Mouse (Mus musculus) gonadal fat pad, adult 2 months (tissue): Measurements from ENCODE around the gene Irak3. TPM values are rescaled to one million over a fixed set of nuclear protein-coding genes. Genes with fewer than 3 reads are reported as not detected.
A peak's percentile ranks its signal among the peaks of the same experiment; 100 is the strongest.
"Not testable (repeated sequence)": the region's sequence is repeated elsewhere in the genome, so short reads cannot be mapped to it uniquely, and the experiment has no call there.

Experiments used
- DNase-seq: peaks from one replicate; pipeline ENCODE4 v3.0.0-alpha.2; 2012; ENCODE audit warnings: low read depth
- polyA plus RNA-seq: library from polyadenylated mRNA; depleted of rRNA; stranded (reverse); fragments of >200 nt; gene quantifications from 2 replicates; pipeline ENCODE4 v1.2.3, GENCODE M21; 2012

Irak3 gene
- polyA plus RNA-seq, 1 experiment: 5.4 TPM

DNA sequence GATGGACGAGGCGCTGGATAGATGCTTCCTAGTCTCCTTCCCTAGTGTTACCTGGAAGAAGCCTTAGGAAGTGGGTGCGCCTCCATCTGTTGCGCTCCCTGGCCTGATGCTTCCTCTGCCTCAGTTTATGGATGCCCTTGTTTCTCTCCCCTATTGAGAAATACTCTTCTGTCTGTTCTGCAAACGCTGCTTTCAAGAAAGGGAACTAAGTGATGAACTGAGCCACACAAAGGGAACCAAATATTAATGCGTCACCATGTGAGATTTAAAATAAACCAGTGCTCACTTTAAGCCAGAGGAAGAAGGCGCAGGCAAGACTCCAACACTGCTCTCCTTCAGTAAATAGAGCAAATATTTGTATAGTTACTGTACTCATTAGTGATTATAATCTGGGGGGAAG is 38.4 kb downstream of the Irak3 start:
- no peak for DNase-seq

DNA sequence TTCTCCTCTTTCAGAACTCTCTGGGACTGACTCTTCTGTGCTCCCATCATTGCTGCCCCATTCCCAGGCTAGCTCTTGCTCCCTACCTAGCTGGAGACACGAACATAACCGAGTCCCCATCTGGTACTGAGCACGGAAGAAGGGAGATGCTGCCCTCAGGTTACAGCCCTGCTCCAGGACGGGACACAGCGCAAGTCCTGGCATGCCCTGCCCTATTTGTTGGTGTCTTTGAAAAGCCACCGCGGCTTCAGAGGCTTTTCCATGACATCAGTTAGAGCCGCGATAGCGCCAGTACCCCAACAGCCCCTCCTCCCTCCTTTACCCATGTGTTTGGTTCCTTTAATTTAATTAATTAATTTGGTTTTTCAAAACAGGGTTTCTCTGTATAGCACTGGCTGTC is 39.1 kb downstream of the Irak3 start:
- DNase-seq: no peak

DNA sequence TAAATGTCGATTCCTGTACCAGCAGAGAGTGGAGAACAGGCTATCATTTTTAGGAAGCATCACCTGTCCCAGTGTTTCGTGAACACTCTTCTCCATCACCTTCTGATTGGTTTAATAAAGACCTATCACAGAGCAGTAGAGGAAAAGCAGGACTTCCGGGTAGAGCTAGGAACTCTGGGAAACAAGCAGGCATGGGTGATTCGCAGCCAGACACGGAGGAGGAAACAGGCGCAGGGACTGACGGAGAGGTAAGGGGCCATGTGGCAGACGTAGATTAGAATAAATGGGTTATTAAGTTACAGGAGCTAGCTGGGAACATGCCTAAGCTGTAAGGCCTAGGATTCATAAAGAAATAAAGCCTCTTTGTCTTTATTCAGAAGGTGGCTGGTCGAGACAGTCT is 41.4 kb downstream of the Irak3 start:
- DNase-seq: no peak

DNA sequence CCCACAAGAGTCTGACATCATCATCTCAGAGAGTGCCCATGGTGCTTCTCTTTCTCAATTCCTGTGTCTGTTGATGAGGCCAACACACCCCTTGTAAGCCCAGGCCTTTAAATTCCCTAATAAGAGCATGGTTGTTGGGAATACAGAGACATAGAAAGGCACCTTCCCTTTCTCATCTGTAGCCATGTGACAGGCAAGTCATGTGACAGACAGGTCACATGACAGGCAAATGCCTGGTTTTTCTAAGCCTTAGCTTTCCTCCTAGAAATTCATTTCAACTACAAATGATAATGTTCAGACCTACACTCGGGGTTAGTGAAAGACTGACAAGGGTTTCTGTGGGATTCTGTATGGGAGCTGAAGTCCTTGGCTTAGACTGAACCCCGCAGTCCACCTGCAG is 48.0 kb downstream of the Irak3 start:
- no peak for DNase-seq

DNA sequence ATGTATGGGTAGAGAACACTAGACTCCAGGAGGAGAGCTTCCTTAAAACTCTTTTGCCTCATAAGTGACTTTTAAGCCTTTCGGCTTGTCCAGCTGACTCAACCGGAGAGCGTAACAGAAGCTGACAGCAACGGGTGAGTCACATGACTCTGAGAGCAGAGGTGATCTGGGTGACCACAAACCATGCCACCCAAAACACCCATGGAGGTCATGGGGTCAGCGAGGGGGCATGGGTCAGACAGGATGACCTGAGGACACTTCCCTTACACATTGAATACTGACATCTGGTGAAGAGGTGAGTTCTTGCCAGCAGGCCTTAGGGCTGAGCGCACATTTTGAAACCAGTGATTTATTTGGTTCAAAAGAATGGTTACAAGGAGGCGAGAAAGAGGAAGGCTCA is 50.3 kb downstream of the Irak3 start:
- no peak for DNase-seq

DNA sequence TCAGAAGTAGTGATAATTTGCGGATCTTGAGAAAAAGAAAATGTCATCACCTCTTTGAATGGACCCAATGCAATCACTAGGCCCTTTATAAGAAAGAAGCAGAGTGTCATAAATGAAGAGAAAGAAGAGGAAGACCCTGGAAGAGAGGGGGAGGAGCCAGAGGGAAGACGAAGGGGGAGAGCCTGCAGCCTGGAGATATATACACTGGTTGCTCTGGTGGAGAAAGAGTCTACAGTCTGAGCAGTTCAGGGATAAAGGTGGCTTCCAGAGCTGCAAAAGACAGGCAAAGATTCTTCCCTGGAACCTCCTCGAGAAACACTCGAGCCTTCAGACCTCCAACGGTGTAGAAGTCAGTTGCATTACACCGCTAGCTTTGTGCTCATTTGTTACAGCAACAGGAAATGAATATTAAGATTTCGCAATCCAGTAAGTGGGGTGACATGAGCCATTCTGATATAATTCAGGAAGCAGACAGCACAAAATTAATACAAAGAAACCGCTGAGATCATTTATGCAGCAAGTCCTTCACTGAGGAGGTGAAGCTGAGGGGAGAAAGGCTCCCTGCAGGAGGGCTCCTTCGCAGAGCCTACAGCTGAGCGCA is 60.9 kb downstream of the Irak3 start:
- DNase-seq: no peak

DNA sequence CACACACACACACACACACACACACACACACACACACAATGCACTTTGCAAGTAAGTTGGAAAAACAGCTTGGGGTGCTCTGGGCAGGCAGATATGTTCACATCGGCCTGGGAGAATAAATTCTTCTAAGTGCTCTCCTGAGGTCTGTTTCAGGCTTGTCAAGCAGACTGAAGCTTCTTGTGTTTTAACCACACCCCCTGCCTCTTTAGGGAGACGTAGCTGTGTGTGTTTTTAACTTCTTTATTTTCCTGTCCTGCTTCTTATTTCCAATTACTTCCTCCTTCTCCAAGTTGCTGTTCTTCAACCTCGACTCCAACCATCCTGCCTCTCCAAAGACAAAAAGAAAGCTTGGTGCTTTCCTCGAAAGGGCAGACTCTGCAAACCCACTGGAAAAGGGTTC is 61.7 kb downstream of the Irak3 start:
- DNase-seq: no peak

DNA sequence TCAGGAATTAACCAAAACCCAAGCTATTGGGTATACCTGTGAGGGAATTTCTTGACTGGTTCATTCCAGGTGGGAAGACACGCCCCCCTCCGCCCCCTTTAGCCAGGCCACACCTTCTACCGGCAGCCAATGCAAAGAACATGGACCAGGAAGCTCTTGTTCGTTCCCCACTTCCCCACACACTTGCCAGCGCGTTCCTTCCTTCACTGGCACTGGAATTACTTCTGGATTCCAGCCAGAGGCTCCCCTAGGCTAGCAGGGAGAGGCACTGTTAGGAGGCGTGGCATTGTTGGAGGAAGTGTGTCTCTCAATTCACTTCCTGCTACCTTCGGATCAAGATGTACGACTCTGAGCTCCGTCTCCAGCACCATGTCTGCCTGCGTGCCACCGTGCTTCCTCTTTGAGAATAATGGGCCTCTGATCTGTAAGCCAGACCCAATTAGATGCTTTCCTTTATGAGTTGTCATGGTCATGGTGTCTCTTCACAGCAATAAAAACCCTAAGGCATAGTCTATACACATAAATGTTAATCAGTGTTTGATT is 65.8 kb downstream of the Irak3 start:
- DNase-seq: no peak

DNA sequence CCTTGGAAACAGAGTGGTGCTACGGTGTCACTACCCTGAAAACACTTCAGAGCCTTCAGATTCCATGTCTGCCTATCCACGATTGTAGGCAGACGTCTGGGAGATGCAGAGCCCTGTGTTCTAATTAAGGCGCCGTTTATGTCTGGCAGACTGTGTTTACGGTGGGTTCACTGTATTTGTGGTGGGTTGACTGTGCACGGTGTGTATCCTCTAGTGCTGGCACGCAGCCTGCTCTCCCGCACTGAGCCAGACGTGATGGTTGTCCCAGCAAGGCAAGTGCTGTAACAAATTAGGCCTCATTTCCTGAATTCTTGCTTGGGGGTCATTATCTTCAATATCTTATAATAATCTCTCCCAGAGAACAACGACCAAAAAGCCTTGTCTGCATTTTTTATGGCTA is 68.2 kb downstream of the Irak3 start:
- DNase-seq: no peak

DNA sequence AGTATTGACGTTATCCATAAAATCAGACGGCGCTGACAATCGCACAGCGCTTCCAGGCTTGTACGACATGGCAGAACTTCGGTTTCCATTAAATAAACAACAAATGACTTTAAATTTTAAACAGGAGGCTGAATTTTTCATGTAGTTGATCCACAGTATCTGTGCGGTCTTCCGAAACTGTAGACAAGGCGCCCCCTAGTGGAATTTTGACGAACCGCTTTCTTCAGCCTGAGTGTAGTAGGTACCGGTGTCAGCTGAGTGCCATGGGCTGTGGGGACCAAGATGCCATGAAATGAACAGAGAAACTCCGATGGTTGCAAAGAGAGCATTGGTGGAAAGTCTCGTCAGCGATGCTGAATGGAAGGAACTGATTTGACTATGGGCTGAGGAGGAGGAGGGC is 71.3 kb downstream of the Irak3 start:
- no peak for DNase-seq

DNA sequence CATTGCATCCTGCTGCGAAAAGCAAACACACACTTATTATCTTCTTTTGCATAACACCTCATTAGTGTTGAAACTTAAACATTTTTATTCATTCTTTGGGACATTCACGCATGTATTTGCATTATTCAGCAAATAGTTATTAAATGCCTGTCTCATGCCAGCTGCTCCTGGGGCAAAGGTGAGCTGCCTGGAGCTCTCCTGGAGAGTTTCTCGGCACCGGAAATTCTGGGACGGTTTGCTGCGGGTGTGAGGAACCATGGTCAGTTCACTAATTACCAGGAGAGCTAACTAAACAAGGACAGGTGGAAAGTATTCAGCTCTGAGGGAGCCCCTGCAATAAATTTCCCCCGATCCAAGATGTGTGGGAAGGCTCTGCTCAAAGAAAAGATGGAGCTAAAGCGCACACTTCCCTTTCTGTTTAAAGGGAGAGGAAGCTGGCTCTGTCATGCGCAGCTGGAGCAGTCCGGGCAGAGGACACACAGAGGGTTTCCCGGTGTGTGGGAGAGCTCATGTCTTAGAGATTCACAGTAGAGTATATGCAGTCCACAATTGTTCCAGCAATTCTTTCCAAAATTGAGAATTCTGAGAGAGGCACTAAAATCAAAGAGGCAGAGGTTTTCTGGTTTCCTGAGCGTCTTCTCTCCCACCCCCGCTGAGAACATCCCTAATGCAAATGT is 73.2 kb downstream of the Irak3 start:
- DNase-seq: no peak

DNA sequence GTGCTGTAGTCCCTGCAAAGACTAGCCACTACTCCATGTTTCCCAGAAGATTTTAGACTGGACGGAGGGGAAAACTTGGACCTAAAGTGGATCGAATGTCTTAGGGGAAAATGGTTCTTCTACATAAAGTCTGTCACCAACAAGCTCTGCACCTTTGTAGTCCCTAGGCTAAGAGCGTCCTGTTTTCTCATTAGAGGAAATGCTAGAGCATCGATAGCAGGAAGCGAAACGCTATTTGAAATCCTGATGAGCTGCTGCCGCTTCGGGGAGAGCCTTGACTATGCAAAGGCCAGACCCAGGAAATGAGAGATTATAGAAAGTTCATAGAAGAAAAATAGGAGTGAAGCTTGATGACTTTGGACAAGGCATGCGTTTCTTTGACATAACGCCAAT is 76.5 kb downstream of the Irak3 start:
- no peak for DNase-seq

DNA sequence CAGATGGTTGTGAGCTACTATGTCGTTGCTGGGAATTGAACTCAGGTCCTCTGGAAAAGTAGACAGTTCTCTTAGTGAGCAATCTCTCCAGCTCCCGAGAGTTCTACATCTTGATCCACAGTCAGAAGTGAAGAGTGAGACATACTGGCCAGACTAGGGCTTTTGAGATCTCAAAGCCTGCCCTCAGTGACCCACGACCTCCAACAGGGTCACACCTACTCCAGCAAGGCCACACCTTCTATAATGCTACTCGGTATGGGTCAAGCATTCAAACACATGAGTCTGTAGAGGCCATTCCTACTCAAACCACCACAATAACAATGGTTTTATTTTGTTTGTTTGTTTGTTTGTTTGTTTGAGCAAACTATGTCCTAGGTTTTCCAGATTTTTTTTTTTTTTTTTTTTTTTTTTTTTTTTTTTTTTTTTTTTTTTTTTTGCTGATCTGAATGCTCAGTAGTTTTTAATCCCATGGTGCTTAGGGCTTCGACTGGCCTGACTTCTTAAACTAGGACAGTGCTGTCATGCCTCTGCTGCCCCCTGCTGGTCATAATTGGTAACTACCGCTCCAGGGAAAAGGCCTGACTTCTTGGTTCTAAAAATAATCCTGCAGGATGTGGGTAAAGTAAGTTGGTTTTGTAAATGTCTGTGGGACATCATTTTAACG is 77.0 kb downstream of the Irak3 start:
- DNase-seq: peak; percentile 20

DNA sequence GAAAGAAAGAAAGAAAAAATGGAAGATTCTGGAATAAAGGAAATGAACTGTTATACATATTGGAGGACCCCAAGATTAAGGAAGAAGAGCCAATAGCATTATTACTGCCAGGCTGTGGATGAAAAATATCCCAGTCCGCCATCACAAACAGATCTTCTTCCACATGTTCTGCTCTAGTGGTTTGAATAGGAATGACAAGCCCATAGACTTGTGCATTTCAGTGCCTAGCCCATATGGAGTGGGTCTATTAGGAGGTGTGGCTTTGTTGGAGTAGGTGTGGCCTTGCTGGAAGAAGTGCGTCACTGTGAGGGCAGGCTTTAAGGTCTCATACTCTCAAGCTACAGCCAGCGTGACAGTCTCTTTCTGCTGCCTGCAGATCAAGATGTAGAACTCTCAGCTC is 78.2 kb downstream of the Irak3 start:
- DNase-seq: no peak

DNA sequence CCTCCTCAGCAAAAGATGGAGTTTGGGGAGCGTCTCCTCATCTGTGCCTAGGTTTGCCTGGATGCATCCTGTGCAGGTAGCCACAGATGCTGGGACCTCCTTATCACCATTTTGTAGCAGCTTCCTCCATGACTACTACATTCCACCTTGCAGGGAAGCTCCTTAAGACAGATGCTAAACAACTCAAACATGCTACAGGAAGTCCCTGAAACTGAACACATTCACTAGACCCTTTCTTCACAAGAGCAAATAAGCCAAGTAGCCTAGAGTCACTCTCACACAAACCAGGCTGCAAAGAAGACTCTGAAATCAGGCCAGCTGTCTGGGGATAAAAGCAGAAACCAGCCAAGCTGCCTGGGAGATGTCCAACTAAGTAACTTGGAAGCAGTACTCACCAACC is 86.7 kb downstream of the Irak3 start:
- DNase-seq: no peak

DNA sequence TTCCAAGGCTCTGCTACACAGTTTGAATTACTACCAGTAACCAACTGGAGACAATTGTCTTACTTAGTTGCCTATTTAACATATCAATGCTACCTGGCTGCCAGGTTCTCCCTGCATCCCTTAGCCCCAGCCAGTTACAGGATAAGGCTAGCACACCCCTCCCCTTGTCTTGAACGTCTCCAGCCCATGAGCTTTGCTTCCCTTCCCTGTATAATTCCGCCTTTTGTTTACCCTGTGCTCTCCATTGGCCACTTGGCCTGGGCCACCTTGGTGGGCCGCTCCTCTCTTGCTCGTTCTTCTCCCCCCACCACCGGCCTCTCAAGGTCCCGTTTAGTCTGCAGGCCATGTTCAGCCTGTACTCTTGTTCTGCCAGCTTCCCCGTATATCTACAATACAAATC is 87.4 kb downstream of the Irak3 start:
- DNase-seq: no peak

DNA sequence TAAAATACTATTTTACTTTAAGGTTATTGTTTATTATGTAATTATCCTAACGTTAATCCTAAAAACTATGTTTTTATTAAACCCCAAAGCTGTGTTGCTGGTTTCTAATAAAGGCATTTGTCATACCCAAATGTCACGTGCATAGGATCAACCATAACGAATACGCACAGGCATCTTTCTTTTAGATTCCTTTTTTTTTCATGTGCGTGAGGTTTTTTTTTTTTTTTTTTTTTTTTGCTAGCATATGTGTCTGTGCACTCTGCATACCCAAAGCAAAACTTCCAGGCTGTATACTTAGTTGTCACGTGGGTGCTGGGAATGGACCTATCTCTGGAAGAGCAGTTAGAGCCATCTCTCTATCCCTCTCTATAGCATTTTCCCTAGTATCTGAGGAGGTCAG is 88.0 kb downstream of the Irak3 start:
- no peak for DNase-seq

DNA sequence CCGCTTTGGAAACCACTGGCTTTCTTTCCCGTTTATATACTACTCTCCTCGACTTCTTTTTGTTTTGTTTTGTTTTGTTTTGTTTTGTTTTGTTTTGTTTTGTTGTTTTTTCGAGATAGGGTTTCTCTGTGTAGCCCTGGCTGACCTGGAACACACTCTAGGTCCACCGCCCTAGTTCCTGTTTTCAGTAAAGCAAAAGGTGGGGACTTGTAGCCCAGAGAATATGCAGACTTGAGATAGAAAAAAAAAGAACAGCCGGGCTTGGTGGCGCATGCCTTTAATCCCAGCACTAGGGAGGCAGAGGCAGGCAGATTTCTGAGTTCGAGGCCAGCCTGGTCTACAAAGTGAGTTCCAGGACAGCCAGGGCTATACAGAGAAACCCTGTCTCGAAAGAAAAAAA is 88.4 kb downstream of the Irak3 start:
- not testable (repeated sequence) for DNase-seq

DNA sequence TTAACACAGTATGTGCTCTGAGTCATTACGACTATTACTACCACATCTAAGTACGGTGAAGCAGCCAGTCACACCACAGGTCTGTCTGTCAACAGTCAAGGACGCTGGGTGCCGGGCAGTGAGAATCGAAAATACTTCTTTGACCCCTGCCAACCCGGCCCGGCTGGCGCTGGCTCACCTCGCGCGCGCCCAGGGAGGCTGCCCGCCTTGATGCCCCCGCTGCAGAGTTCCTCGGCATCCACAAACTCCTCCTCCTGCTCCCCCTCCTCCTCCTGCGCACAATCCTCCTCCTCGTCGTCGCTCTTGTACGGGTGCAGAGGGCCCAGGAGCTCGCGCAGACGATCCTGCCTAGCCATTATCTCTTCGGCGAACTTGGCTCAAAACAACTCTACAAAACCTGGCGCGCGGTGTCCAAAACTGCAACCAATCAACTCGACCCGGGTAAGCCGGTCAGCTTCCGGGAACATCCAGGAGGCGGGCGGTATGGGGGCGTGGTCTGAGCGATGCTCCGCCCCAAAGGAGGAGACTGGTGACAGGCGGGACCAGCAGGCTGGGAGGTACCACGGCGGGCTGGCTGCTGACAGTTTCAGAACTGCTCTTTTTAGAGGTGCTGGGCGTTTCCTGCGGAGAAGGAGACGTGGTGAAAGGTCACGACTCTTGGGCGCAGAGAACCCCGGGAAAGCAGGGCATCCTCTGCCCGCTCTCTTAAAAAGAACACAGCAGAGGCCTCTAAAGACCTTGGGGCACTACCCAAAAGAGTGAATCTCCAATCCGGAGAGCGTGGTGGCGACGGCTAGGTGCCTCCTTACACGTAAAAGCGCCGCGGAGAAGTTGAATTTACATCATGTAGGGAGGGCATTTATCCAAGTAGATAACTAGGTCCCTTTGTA is 89.2 kb downstream of the Irak3 start, which contains the start of gene Helb:
Gene Helb, minus strand, starts transcription at position 481 of the 890 bp plus-strand sequence.
- DNase-seq: peak; percentile 68

DNA sequence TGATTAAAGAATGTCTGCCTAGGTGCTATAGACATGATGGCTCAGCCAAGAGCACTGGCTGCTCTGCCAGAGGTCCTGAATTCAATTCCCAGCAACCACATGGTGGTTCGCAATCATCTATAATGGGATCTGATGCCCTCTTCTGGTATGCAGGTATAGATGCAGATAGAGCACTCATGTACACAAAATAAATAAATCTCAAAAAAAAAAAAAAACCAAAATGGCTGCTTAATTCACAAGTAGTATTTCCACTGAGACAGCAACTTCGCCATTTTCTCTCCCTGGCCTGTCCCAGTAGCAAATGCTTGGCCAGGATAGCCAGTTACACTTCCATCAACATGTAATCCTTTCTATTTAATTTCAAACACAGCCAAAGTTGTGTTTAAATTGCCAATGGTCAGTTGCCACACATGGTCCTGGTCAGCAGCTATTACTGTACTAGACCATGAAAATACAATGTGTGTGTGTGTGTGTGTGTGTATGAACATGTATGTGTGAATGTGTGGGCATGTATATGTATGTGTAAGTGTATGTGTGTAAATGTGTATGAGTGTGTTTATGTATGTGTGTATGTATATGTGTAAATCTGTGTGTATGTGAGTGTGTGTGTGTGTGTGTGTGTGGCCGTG is 90.1 kb downstream of the Irak3 start:
- DNase-seq: no peak

DNA sequence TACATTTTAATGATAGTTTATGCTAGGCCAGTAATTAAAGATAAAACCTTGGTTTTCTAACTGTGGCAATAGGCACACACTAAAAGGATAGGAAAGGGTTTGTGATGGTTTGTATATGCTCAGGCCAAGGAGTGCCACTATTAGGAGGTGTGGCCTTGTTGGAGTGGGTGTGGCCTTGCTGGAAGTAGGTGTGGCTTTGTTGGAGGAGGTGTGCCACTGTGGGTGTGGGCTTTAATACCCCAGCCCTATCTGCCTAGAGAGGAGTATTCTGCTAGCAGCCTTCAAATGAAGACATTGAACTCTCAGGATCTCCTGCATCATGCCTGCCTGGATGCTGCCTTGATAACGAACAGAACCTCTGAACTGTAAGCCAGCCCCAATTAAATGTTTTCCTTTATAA is 101.1 kb downstream of the Irak3 start:
- DNase-seq: no peak

DNA sequence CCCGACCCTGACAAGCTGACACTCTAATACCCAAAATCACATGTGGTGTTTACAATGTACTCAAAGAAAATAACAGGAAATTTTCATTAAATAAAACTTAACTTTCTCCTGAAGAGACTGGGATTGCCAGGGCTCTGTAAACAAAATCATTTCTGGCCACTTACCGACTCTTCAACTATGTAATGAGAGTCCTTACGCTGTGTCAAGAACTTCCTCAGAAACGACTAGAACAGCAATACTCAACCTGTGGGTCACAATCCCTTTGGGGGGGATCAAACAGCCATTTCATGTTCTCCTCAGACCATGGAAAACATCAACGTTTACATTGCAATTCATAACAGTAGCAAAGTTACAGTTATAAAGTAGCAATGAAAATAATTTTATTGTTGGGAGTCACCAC is 104.4 kb downstream of the Irak3 start:
- no peak for DNase-seq
